Mouse (Mus musculus) kidney, postnatal 10 days (tissue): ENCODE measurements around the gene Ccnd2.

Source experiments
- DNase-seq: peaks from one replicate; pipeline ENCODE4 v3.0.0; 2021; ENCODE audit warnings: mixed read lengths

Ccnd2 gene

GRCm38 (mm10) chr6:127106189-127106588 is 45.8 kb downstream of the Ccnd2 start:
- no peak for DNase-seq

DNA sequence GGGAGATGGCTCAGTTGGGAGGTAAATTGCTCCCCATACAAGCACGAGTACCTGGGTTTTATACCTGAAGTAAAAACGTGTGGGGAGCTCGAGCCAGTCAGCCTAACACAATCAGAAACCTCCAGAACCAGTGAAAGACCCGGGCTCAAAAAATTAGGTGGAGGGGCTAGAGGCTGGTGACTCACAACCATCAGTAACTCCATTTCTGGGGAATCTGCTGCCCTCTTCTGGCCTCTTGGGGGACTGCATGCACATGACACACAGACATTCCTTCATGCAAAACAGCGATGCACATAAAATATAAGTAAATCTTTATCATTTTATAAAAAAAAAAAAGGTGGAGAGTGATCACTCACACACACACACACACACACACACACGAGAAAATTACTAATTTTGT is 46.9 kb downstream of the Ccnd2 start:
- DNase-seq: peak; percentile 52

DNA sequence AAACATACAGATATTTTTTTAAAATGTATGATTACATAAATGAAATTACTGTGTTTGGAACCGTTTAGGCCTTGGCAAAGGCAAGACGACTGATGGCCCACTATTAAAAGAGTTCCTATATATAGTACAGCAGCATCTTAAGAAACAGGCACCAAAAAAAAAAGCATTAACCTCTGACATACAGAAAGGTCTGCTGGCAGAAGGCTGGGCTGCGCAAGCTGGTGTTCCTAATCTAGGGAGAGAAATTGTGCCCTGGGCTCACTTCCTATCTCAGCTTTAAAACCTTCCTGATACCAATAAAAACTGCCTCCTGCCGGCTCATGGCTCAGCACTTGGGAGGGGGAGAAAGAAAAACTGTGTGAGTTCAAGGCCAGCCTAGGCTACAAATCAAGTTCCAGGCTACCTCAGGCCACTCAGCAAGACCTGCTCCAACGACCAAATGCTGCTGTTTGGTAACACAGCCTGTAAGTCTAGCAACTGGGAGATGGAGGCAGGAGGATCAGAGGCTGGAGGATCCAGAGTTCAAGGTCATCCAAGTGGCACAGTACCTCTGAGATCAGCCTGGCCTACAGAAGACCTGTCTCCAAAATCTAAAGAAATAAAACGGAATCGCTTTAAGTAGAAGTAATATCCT is 47.5 kb downstream of the Ccnd2 start:
- DNase-seq: no peak

DNA sequence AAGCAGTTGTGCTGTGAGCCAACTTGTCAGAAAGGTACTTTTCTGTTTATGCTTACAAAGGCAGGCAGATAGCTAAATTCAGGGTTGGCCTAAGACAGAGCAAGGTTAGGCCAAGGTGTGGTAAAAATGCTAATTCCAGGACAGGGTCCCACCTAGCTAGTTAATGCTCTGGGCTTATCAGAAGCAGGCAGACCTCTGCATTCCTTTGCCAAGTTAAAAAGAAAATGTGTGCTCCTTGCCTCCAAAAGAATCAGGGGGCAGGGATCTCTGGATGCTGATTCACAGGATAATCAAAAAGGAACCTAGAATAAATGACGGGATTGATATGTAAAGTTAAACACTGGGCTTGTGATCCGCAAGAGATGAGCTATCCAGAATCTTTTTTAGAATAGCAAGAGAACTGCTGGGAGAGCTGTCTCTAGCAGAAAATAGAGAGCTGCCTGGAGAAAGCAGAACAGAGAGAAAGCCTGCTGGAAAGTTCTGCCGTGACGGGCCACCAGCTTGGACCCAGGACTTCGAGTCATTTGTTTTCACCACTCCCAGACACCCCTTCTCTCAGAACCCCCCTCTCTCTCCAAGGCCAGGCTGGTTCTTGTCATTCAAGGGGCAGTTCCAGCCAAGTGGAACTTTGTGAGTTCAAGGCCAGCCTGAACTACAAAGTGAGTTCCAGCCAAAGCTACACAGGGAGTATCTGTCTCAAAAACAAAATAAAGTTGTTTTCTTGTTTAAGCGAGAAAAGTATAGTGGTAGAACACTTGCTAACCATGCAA is 48.3 kb downstream of the Ccnd2 start:
- DNase-seq: no peak

- peak; percentile 36 for DNase-seq
Measured at GRCm38 (mm10) chr6:127094565-127094964, 57.4 kb downstream of the Ccnd2 start.

DNA sequence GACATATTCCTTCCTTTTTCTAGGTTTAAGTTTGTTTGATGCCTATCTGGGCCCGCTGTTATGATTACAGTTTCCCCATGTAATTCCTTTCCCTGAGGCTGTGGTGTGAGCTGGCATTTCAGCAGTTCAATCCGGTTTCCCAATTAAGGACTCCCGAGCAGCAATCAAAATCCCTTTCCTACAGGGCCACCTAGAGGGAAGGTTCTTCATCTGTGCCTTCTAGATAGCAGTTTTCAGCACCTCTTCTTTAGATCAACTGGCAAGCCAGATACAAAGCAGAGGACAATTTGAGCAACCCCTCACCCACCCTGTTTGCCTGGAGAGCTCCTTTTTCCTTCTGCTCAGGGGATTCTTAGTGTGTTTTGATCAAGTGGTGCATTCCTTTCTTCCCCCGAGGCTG is 65.3 kb downstream of the Ccnd2 start:
- peak; percentile 54 for DNase-seq

DNA sequence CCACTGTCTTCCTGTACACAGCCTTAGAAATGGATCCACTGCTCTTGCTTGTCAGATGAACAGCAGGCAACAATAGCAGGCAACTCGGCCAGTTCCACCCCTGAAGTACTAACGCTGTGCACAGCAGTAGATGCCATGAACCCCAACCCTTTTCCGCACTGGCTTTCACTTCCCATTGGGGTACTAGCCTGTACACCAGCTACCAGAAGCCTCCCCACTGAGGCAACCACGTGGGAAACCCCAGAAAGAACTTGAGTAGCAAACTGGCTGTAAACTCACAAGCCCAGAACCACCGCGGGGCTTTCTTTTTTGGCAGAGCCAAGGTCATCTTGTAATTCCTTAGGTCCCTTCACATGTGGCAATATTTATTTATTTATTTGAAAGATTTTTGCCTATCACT is 70.2 kb downstream of the Ccnd2 start:
- DNase-seq: no peak

- DNase-seq: peak; percentile 64
Measured at GRCm38 (mm10) chr6:127079867-127080731, 71.9 kb downstream of the Ccnd2 start.
